Mouse (Mus musculus) megakaryocyte-erythroid progenitor cell, adult 5-6 weeks (primary cell): Measurements from ENCODE around the gene Fndc10. TPM values are rescaled to one million over a fixed set of nuclear protein-coding genes. Genes with fewer than 3 reads are reported as not detected.
"Not testable (repeated sequence)": the region's sequence is repeated elsewhere in the genome, so short reads cannot be mapped to it uniquely, and the experiment has no call there.

Experiments
- ATAC-seq: replicated peaks from 2 replicates; pipeline ENCODE4 v1.8.0; 2016; ENCODE audit warnings: mild to moderate bottlenecking, inconsistent platforms; ENCODE audit not compliant: severe bottlenecking, poor library complexity, low FRiP score, low TSS enrichment
- total RNA-seq, 2 experiments: library from RNA; stranded (forward) in 1 of 2; stranded (reverse) in 1 of 2; fragments of 200-1000, 215-1000 nt in 1 of 2; fragments of >200 nt in 1 of 2; fragmentation: Nextera tagmentation in 1 of 2; gene quantifications; 2 replicates each; pipeline ENCODE4 v1.2.3; 2014 to 2017

Gene Fndc10
- total RNA-seq, 2 experiments from 2014 or later = 0.33 to 1.1 TPM

- peak; percentile 81; the same call in 1 of the 2 replicates for ATAC-seq
These were observed 18.2 kb upstream of the Fndc10 start for GRCm38 (mm10) chr4:155675991-155676390.

DNA sequence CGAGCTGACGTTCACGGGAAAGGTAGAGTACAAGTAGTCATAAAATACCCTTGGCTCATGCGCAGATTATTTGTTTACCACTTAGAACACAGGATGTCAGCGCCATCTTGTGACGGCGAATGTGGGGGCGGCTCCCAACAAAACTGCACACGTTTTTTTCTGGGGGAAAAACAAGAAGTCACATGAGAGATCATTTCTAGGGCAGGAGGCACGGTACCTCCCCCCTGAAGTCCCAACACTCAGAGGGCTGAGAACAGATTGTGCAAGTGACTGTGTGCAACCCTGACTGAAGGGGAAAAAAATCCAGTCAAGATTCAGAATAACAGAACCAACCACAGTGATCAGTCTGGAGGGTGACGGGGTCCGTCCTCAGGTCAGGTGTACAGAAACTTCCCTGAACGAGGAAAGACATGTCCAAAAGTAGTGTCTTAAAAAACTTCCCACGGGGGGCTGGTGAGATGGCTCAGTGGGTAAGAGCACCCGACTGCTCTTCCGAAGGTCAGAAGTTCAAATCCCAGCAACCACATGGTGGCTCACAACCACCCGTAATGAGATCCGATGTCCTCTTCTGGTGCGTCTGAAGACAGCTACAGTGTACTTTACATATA is 10.4 kb upstream of the Fndc10 start:
- ATAC-seq = not testable (repeated sequence)

- ATAC-seq = not testable (repeated sequence)
These were observed 6.4 kb upstream of the Fndc10 start for GRCm38 (mm10) chr4:155687764-155688163.

DNA sequence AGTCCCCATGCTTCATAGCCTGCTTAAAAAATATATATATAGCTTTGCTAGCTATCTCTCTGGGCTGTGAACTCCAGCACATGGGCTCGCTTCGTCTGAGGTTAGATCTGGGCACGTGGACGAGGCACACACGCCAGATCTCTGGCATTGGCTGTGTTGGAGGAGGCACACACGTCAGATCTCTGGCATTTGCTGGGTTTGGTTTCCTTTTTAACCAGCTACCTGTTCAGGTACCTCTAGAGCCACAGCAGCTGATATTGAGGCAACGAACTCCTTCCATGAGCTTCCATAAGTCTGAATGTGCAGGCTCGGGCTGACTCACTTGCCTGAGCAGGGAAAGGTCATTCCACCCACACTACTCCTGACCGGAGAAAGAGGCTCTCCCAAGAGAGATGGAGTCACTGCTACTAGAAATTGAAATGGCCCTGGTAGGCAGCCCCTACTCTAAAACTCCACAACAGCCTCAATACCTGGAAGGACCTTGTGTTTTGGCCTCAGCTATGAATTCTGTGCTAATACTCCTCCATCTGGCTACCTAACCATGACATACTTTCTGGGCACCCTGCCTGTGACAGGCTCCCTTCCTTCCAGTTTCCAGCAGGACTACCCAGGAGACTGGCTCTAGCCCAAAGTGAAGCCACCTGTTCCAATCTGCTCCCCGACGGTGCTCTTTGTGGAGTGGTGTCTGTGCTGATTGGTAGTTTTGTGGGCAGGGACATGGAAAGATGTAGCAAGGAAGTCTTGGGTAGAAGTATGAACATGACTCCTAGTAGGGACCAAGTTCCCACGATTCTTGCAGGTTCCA is 3.4 kb upstream of the Fndc10 start:
- ATAC-seq = no peak

DNA sequence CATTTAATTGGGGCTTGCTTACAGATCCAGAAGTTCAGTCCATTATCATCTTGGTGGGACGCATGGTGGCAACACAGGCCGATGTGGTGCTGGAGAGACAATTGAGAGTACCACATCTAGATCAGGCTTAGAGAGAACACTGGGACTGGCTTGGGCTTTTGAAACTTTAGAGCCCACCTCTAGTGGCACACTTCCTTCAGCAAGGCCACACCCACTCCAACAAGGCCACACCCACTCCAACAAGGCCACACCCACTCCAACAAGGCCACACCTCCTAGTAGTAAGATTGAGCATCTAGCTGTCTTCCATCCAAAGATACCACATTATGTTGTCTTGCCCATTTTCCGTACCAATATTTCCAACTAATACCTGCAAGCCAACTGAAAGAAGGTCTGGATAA is 1.7 kb upstream of the Fndc10 start:
- ATAC-seq = no peak

- ATAC-seq = peak; percentile 12; the same call in 1 of the 2 replicates
These were observed 600 bp downstream of the Fndc10 start for GRCm38 (mm10) chr4:155694482-155695401.

DNA sequence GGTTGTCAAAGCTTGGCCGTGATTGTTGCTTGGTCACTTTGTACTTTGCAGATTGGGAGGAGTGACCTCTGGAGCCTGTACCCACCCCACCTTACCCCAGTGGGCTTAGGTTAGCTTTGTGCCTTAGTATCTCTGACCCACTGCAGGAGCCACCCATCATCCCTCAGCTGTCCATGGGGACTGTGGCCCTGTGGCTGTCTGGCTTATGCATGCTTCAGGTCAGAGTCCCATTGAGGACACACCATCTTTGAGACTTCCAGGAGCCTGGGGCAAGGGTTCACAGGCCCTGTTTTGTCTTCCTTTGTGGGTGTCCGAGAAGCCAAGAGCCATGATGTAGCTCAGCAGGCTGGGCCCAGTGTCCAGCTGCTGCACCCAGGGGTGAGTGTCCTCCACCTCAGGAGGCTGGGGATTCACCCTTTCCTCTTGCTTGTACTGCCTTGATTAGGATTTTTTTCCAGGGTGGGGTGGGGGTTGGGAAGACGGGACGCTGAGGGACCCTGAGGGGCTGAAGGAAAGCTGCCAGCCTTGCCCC is 1.5 kb downstream of the Fndc10 start:
- ATAC-seq = no peak

GRCm38 (mm10) chr4:155696261-155697255 is 2.4 kb downstream of the Fndc10 start:
- ATAC-seq = no peak

GRCm38 (mm10) chr4:155700425-155700824 is 6.3 kb downstream of the Fndc10 start:
- no peak for ATAC-seq

DNA sequence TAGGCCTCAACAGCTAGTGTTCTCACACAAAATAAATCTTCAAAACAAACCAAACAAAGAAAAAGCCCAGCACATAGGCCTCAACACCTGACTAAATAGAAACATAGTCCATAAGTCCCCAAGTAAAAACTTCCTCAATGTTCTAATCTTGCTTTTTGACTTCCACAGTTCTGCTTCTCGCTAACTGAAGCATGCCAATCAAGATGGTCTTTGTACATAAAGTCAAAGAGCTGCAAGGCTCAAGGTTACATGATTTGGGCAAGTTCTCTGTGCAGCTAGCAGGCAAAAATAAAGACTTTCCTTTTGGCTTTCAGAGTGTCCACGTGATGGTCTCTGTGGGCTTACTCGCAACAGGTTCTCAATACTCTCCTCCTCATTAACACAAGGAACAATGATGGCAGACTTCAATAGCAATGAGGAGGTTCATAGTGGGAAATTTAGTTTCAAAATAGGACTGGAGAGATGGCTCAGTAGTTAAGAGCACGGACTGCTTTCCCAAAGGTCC is 9.3 kb downstream of the Fndc10 start:
- no peak for ATAC-seq

DNA sequence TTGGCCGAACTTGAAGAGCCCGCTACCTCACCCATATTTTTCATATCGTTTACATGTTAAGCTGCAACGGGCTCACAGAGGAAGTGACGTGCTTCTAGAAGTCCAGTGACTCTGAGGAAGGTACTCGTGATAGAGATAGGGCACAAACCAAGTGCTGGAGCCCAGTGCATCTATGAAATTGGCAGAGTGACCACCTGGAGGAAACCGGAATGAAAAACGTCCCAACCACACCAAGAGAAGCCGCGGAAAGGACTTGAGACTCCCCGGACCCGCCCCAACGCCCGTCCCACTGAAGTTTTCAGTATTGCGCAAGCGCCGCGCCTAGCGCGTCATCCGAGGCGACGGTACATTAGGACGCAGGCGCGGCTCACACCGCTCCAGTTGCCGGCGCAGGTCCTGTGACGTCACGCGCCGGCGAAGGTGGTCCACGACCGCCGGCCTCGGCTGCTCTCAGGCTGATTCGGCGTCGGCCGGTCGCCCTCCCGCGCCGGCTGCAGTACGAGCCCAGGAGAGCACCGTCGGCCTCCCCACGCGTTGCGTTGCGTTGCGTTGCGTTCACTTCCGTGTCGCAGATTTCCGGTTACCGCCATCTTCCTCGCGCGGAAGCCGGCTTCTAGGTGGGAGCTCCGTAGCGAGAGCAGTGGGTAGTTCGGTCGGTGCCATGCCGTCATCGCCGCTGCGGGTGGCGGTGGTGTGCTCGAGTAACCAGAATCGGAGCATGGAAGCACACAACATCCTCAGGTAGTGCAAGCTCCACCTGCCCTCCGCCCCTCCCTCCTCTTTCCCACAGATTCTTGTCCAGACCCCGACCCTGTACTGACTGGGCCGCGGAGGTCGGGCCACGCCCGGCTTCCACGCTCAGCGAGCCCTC is 10.8 kb downstream of the Fndc10 start, which contains the start of gene Ssu72:
TSS of gene Ssu72 (plus strand) at position 80 of the 871 bp plus-strand sequence.
- peak; percentile 80 for ATAC-seq

DNA sequence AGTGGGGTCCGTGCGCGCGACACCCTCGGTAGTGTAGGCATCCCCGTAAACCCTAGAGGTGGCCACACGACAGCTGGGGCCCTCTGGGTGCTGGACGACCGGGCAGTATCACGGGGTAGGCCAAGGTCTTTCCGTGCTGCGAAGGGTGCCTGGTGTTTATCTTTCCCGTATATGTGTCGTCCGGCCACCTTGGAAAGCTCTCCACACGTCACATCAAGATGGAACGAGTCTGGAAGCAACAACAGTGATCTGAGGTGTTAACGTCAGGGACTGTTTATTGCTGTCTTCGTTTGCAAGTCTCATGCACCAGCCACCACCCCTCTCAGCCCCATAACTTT is 11.4 kb downstream of the Fndc10 start:
- ATAC-seq = peak; percentile 62

DNA sequence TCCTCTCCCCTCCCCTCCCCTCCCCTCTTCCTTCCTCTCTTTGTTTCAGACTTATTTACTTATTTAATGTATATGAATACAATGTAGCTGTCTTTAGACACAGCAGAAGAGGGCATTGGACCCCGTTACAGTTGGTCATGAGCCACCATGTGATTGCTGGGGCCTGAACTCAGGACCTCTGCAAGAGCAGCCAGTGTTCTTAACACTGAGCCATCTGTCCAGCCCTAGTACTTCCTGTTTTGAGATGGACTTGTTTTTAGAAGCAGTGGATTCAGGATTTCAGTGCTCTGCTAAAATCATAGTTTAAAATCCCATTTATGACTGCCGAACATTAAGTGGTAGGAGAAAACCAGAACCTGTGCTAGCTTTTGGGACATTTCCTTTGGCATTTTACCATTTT is 14.4 kb downstream of the Fndc10 start:
- no peak for ATAC-seq

DNA sequence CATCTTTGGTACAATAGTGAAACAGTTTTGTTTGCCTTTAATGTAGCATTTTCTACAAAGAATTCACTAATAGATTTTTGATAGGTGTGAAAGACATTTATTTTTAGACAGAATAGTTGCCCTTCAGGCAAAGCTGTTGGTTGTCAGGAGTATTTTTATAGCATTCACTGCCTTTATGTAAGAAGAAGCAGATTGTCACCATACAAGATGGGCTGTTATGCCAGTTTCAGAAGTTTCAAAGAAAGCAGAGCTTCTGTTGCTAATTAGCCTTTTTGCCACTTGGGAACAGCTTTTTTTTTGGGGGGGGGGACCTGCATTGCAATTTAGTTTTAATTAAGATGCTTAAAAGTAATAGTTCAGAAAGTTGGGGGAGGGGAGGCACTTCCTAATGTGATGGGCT is 14.8 kb downstream of the Fndc10 start:
- ATAC-seq = no peak

GRCm38 (mm10) chr4:155710521-155711252 is 16.5 kb downstream of the Fndc10 start:
- ATAC-seq = no peak

- peak; percentile 54; the same call in 1 of the 2 replicates for ATAC-seq
These were observed 27.5 kb downstream of the Fndc10 start for GRCm38 (mm10) chr4:155721668-155722083.

DNA sequence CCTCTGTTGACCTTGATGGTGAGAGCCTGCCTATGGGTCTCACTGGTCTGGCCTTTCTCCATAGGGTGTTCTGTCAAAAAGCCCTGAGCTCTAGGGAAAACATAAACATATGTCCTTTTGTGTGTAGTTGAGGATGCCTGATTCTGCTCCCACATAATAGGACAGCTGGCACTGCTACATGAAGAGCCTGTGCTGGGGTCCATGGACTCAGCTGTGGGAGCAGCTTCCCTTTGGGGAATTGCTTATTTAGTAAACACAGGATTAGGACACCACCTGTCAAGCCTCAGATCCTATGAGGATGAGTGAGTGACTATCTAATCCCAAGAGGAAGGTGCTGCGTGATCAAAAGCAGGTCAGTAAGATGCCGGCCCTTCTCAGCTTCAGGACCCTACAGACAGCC is 33.9 kb downstream of the Fndc10 start:
- ATAC-seq = no peak
